Mouse (Mus musculus) activated CD4-positive, CD25-positive, alpha-beta regulatory T cell, adult 4 months (primary cell): ENCODE measurements at regions not wholly inside any gene's neighbourhood (a gene's known extent, or its start where the extent isn't known, plus 50 kb on each side); places are given as distances from the start of the nearest gene placed in this dataset.
A peak's percentile ranks its signal among the peaks of the same experiment; 100 is the strongest.
"Not testable (repeated sequence)": the region's sequence is repeated elsewhere in the genome, so short reads cannot be mapped to it uniquely, and the experiment has no call there.

Experiments used
- ATAC-seq: one replicate; pipeline ENCODE4 v1.8.0; 2017

- ATAC-seq = no peak
Measured at GRCm38 (mm10) chr12:61989471-61989870, 466.5 kb downstream of the Lrfn5 start.

- not testable (repeated sequence) for ATAC-seq
Measured at GRCm38 (mm10) chr12:61993858-61994257, 470.9 kb downstream of the Lrfn5 start.

GRCm38 (mm10) chr12:61994294-61994693 is 471.3 kb downstream of the Lrfn5 start:
- ATAC-seq = peak; percentile 87

- no peak for ATAC-seq
Measured at GRCm38 (mm10) chr12:62013351-62013750, 490.4 kb downstream of the Lrfn5 start.

GRCm38 (mm10) chr12:62017676-62018075 is 494.7 kb downstream of the Lrfn5 start:
- ATAC-seq = not testable (repeated sequence)
